Mouse (Mus musculus) testis, adult 2 months (tissue): ENCODE data around the gene Klk7.

Experiments
- CTCF ChIP-seq: fragments of 200-500 bp; IDR thresholded peaks from 2 replicates; pipeline ENCODE4 v1.5.1; 2012; ENCODE audit warnings: low read depth, mild to moderate bottlenecking, inconsistent platforms, low read length, moderate library complexity; ENCODE audit not compliant: control insufficient read depth, insufficient read depth, insufficient replicate concordance
- POLR2A ChIP-seq: fragments of 200-500 bp; IDR thresholded peaks from 2 replicates; pipeline ENCODE4 v1.6.1; 2012; ENCODE audit warnings: low read depth, mild to moderate bottlenecking, inconsistent platforms, low read length, moderate library complexity; ENCODE audit not compliant: control insufficient read depth

DNA sequence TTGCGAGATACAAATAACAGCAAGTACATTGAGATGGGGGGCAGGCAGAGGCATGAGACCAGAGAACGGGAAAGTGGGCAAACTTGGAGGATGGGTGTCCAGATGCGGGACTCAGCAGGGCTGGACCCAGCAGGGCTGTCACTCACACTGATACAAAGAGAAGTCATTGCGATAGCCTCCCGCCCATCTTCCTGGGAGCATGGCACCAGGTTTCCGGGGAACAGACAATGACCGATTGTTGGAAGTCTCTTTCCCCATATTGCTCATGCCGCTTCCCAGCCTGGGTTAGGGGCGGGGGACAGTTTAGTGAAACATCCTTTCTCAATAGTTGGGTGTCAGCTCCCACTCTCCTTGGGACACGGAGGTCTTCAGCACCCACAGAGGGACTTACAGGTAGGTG, 13.1 kb downstream of the Klk7 start, which contains the start of gene Klk6:
- TF ChIP-seq POLR2A = no peak
- no peak for TF ChIP-seq CTCF
